Mouse (Mus musculus): ENCODE measurements around the gene D430019H16Rik.

The D430019H16Rik gene

GRCm38 (mm10) chr12:105453670-105454257, at the start of gene D430019H16Rik:
D430019H16Rik (plus strand) TSS chr12:105453856.
- peak; percentile 94 for DNase-seq

DNA sequence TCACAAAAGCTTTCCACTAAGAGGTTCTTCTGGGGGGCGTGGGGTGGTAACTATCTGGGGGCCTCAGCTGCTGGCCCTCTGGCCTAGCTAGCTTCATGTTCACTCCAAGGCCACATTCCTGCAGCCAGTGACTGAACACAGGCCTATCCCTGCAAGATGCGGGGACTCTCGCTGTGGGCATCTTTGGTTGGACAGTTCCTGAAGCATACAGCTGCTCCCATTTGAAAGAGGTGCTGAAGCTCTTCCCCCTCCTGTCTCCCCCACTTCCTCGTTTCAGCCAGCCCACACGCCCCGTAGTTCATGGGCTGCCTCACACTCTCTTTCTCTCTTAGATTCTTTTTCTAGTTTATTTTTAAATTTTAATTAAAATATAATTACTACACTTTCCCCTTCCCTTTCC, 47.6 kb upstream of the D430019H16Rik start:
- DNase-seq: no peak

DNA sequence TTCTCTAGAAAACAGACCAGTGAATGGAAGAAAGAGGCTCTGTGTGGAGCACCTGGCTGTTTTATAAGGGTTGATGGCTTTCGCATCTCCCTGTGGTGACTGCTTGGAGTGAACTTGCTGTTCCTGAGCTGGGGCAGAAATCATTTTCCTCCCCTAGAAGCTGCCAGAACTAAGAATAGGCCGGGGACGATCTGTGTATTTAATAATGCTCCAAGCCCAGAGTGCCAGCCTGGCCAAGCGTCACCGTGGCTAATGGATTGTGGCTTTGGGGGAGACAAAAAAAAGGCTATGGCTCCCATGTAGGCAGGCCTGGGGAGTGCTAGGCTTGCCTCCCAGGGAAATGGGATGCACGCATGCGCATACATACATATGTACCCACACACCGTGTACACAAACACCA, 39.7 kb upstream of the D430019H16Rik start:
- peak; percentile 91 for DNase-seq

DNA sequence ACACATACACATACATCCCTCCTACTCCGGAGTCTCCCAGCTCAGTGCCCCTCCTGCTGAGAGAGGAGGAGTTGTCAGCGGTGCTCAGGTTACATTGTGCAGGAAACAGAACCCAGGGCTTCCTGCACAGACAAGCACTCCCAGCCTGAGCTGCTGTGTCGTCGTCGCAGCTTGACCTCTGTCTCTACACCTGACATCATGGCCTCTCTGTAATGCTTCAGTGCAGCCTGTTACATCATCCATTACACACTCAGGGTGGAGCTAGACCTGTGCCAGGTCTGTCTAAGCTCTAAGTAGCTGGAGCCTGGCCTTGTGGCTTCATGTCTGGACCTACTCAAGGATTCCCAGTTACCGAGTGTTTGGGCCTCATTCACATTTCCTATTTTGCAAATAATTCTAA, 33.2 kb upstream of the D430019H16Rik start:
- DNase-seq: no peak

GRCm38 (mm10) chr12:105426541-105426940, 27.1 kb upstream of the D430019H16Rik start:
- no peak for DNase-seq

DNA sequence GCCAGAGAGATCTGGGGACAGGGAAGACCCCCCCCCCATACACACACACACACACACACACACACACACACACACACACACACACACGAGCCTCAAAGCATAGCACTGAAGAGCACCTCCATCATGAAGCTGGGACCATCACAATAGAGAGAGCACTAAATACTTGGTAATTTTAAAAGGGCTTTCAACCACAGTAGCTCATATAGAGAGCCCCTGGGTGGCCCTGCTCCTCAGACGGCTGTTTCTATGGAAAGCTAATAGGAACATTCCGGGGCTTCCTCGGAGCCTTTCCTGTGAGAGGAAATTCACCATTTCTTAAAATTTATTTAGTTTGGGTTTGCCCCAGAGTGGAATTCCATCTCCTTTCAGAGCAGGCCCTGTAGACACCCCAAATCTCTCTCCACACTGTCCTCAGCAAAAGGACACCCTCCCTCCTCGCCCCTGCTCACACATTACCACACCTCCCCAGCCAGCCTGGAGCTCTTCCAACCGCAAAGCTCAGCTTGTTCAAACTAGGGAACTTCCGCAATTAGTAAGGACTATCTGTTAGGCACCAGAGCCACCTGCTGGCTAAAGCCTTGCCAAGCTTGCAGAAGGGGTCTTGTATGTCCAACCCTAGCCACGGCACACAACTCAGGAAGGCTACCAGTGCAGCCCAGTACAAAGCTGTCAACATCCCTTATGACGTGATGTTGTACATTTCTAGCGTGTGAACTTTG, 26.5 kb upstream of the D430019H16Rik start:
- peak; percentile 94 for DNase-seq

- DNase-seq: no peak
Measured at GRCm38 (mm10) chr12:105431872-105432271, 21.8 kb upstream of the D430019H16Rik start.

- DNase-seq: no peak
Measured at GRCm38 (mm10) chr12:105432807-105433206, 20.8 kb upstream of the D430019H16Rik start.

DNA sequence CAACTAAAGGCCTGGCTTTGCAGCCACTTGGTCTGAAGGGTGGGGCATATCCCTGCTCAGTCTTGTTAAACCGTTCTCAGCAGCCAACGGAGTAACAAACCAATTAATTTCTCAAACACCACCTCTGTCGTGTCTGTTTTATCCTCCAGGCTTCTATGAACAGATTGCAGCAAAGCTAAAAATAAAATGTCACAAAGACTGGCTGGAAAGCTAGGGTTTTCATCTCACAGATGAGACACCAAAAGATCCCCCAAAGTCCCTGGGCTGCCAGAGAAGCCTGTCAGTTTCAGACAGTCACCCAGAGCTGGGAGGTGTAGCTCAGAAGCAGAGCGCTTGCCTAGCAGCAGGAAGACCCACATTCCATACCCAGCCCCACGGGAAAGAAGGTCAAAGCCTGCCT, 15.4 kb upstream of the D430019H16Rik start:
- DNase-seq: no peak

DNA sequence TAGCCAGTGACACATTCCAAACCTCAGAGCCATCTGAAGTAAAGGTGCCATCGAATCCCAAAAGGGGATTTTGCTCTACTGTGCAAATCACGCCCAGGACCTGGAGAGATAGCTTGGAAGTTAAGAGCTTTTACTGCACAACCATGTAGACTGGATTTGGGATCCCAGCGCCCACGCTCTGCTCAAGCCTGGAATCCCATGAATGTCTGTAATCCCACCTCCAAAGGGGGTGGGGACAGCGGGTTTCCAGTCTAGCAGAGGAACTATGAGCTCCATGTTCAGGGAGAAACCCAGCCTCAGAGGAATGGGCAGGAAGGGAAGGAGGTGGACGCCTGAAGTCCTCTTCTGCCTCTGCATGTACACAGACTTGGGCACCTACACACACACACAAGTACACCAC, 13.7 kb upstream of the D430019H16Rik start:
- DNase-seq: no peak

GRCm38 (mm10) chr12:105443569-105443968, 10.1 kb upstream of the D430019H16Rik start:
- no peak for DNase-seq

DNA sequence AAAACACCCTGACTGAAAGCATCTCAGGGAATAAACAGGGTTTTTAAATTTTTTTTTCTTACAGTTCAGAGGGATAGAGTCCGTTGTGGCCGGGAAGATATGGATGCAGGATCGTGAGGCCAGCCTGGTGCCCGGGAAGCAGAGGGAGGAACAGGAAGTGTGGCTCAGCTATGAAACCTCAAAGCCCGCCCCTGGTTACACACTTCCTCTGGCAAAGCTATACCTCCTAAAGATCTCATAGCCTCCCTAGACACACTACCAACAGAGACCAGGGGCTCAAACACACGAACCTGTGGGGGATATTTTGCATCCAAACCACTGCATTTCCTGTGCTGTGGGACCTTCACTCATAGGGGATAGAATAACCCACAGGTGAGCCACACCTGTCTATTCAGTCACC, 7.9 kb upstream of the D430019H16Rik start:
- no peak for DNase-seq

GRCm38 (mm10) chr12:105449239-105449638, 4.4 kb upstream of the D430019H16Rik start:
- no peak for DNase-seq

- no peak for DNase-seq
Measured at GRCm38 (mm10) chr12:105454258-105455062, 804 bp downstream of the D430019H16Rik start.

DNA sequence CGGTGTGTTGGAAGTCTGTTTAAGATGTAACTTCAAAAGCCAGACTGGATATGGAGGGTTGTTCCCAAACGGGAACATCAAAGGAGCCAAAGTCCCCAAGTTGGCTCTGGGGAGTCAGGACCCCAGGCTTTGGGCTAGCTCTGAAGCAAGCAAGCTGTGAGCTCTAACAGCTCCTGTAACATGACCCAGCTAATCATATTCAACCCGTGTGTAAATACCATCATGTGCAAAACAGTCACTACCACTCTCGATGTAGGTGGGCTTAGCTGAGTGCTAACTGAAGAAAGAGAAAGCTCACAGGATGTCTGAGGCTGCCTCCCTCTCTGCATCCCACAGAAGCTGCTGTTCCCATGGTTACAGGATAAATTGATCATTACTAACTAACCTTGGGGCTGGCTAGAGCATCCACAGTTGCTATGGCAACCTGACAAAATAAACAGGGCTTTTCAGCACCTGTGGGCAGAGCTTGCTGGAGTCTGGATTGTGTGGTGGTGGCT, 1.5 kb downstream of the D430019H16Rik start:
- DNase-seq: no peak

DNA sequence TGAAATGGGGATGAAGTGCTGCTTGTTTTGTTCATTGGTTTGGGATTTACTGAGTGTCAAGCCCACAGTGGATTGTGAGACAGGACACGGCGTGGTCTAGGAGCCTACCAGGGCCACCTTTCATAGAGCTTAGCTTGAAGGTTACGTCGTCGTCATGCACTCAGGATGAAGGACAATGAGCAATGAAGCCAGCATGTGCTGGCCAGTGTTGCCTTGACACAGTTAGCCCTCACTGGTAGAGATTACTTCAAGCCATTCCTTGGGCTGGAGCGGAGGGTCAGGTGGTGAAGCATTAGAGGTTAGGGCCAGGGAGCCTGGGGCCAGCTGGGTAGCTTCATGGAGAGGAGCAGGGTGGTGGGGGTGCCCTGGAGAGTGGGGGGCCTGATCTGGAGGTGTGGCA, 5.1 kb downstream of the D430019H16Rik start:
- DNase-seq: no peak

DNA sequence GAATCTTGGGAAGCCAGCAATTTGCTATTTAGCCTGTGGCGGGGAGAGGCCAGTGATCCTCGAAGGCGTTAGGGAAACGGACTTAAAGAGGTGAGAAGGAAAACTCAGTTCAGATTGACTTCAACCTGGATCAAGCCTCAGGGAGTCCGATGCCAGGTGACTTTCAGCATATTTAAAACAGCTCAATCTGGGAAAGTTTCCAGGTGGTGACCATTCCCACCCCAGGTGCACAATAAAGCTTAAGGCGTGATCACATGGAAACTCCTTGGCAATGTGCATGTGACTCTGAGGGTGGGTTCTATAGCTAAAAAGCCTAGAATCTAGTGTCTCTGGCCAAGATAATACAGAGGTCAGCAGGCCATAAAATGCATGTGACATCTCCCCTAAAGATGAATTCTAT, 7.4 kb downstream of the D430019H16Rik start:
- DNase-seq: no peak

DNA sequence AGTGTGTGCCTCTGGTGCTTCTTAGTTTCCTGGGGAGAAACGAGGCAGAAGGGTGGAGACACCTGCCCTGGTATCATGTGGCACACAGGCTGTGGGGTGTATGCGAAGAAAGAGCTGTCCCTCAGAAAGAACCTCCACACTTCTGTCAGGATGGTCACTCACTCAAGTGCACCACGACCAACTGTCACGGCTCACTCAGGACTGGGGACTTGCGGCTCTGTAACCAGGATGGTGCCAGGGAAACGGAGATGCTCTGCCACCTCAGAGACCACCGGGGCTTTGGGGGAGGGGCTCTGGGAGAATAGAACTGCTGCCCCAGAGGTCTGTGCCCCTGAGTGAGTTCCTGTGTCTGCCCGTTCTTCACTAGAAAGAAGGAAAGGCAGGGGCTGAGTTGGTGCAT, 15.4 kb downstream of the D430019H16Rik start:
- DNase-seq: no peak

GRCm38 (mm10) chr12:105475230-105475911, 21.7 kb downstream of the D430019H16Rik start:
- no peak for DNase-seq

DNA sequence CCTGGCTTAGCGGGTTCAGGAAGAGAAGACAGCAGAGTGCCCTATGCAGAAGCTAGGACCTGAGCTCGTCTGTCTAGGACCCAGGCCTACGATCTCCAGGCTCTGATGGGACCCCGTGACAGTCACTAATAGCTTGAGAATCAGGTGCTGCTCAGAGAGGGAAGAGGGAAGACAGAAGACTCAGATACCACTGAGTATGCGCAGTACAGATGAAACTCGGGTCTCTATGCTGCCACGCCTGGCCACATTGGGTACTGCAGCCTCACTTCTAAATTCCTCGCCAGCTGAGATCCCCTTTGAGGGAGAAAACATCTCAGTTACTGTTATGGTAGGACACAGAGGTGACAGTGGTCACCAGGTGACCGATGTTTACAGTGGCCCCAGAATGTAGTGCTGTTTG, 22.8 kb downstream of the D430019H16Rik start:
- DNase-seq: no peak

DNA sequence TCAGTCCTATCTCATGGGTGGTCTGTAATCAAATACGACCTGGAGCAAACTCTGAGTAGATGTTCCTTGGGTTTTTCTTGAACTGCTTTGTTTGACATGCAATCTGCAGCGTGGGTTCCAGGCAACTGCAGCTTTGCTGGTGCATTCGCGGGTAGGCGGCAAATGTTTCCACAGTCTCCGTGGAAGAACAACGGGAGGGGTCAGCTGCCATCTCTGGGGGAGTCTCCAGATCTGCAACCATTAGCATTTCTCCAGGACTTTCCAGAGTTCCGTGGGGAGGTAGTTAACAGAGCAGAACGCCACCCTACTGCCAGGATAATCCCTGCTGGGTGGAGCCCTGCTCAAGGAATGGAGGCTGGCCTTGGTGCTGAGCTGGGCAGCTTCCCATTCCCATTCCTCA, 23.3 kb downstream of the D430019H16Rik start:
- no peak for DNase-seq

DNA sequence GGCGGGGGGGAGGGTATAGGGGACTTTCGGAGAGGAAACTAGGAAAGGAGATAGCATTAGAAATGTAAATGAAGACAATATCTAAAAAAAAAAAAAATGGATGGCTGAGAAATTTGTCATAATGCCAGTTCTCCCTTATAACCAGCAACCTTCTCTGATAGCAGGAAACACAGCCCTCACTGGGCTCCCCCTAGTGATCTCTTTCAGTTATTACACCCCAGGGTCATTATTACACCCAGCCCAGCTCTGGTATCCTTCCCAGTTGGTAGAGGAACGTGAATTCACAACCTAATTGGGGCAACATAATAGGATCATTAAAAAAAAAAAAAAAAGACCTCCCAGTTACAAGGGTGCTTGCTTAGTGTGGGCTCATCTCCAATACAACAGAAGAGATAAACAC, 29.8 kb downstream of the D430019H16Rik start:
- DNase-seq: no peak

DNA sequence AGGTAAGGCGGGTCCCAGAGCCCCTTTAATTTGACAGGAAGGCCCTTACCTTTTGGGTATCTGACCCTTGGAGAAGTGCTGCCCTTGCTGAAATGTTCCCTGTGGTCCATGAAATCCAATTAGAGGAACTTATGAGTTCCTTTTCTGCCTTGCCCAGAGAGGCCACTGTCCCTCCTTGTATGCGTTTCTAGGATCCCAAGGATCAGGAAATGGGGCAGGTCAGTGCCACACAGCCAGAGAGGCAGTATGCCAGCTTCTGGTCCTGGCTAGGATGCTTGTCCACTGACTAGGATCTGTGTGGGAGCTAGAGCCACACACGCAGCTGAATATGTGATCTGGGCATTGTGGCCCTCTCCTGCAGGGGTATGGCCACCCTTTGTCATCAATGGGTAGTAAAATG, 36.6 kb downstream of the D430019H16Rik start:
- no peak for DNase-seq

Data from heart, adult 11 months (tissue).